Mouse (Mus musculus): ENCODE results near the gene Slc22a23.
"Not testable (repeated sequence)": the region's sequence is repeated elsewhere in the genome, so short reads cannot be mapped to it uniquely, and the experiment has no call there.

The Slc22a23 gene

GRCm38 (mm10) chr13:34345128-34346085 is at the start of gene Slc22a23:
Slc22a23 (minus strand) TSS chr13:34345182.
- DNase-seq, result peak; percentile 71 to 78

GRCm38 (mm10) chr13:34394305-34394704 is 49.3 kb upstream of the Slc22a23 start:
- not testable (repeated sequence) for DNase-seq

GRCm38 (mm10) chr13:34392376-34392775 is 47.4 kb upstream of the Slc22a23 start:
- DNase-seq, result no peak

GRCm38 (mm10) chr13:34388219-34388618 is 43.2 kb upstream of the Slc22a23 start:
- DNase-seq, result no peak

- no peak for DNase-seq
Observed at GRCm38 (mm10) chr13:34383416-34383815, 38.4 kb upstream of the Slc22a23 start.

- no peak for DNase-seq
Observed at GRCm38 (mm10) chr13:34378926-34379325, 33.9 kb upstream of the Slc22a23 start.

GRCm38 (mm10) chr13:34375145-34375544 is 30.2 kb upstream of the Slc22a23 start:
- no peak for DNase-seq

- DNase-seq, result no peak
Observed at GRCm38 (mm10) chr13:34372870-34373478, 28.0 kb upstream of the Slc22a23 start.

GRCm38 (mm10) chr13:34371951-34372869 is 27.2 kb upstream of the Slc22a23 start:
- no peak for DNase-seq

- no peak for DNase-seq
Observed at GRCm38 (mm10) chr13:34370281-34370825, 25.4 kb upstream of the Slc22a23 start.

GRCm38 (mm10) chr13:34365226-34365625 is 20.2 kb upstream of the Slc22a23 start:
- DNase-seq, result no peak

GRCm38 (mm10) chr13:34355656-34356055 is 10.7 kb upstream of the Slc22a23 start:
- no peak for DNase-seq

GRCm38 (mm10) chr13:34354830-34355624 is 10.0 kb upstream of the Slc22a23 start:
- no peak for DNase-seq

- no peak for DNase-seq
Observed at GRCm38 (mm10) chr13:34353241-34353640, 8.3 kb upstream of the Slc22a23 start.

GRCm38 (mm10) chr13:34351437-34351836 is 6.5 kb upstream of the Slc22a23 start:
- DNase-seq, result no peak

GRCm38 (mm10) chr13:34347960-34348889 is 3.2 kb upstream of the Slc22a23 start:
- DNase-seq, result no peak

GRCm38 (mm10) chr13:34346748-34347147 is 1.8 kb upstream of the Slc22a23 start:
- DNase-seq, result no peak

GRCm38 (mm10) chr13:34346238-34346637 is 1.3 kb upstream of the Slc22a23 start:
- no peak for DNase-seq

- DNase-seq, result peak; percentile 29 to 38
Observed at GRCm38 (mm10) chr13:34344376-34345127, 430 bp downstream of the Slc22a23 start.
